7 mouse cellular contexts compared by ENCODE assay signal in the genomic region with DNA sequence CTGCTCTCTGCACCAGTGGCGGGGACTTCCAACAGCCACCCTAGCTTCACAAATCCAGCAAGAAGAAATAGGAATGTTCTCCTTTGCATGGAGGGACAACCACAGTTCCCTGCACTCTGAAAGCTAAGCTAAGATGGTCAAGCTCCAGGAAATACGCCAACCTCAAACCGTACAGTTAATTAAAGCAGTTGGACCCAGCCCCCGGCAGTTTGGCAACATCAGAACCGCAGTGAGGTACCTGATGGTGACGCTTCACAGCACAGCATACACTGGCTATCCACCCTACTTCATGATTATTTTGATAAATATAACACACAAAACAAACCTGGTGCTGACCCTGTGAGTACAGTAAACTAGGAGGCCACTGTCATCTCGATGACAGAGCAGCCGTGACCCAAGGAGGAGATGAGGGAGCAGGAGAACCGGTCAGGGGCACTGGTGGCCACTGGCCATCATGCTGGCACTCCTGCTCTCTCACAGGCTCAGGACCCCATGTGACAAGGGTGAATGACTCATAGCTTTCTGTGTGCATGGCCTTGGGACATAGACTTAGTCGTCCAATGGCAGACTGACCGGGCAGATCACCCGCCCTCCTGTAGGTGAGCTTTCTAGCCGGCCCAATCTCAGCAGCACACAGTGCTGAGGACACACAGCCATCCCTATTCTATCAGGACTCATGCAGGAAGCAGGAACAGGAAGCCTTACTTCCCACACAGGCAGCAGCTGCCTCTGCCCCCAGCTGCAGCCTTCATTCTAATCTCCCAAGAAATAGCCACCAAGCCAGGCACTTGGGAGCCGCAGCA. TPM values are rescaled to one million over a fixed set of nuclear protein-coding genes. Genes with fewer than 3 reads are reported as not detected.
DNase-seq lines count a peak whose midpoint lies in the region; ATAC-seq and TF ChIP-seq lines count a peak whose summit lies in the region.

No protein-coding gene starts in this region.

- H3K36me3 ChIP-seq in E14TG2a.4 (ENCODE audit: insufficient read depth, low read length): peaks cover 91% of the 10 kb centered on the region
- H3K36me3 ChIP-seq in forebrain, embryonic 14.5 days (ENCODE audit: control insufficient read depth, insufficient read depth, low read length): peaks cover 23% of the 10 kb centered on the region; the same call in 1 of the 2 replicates
- peaks cover 65% of the 10 kb centered on the region for H3K36me3 ChIP-seq in intestine, embryonic 14.5 days (ENCODE audit: control insufficient read depth, insufficient read depth, low read length)
- H3K36me3 ChIP-seq in lung, embryonic 16.5 days (ENCODE audit: control insufficient read depth, insufficient read depth, low read length): peaks cover 26% of the 10 kb centered on the region

- H3K27ac ChIP-seq in forebrain, embryonic 14.5 days (ENCODE audit: low read depth, low read length): peak overlapping the region; percentile 66; the same call in 1 of the 2 replicates
- peak overlapping the region; percentile 96 for H3K27ac ChIP-seq in intestine, embryonic 14.5 days (ENCODE audit: low read depth)
- peak overlapping the region; percentile 98 for H3K27ac ChIP-seq in lung, embryonic 16.5 days (ENCODE audit: low read length)

- H3K27me3 ChIP-seq in E14TG2a.4 (ENCODE audit: insufficient read depth, low read length): no peaks in the 10 kb centered on the region
- H3K27me3 ChIP-seq in forebrain, embryonic 14.5 days (replicated peaks; ENCODE audit: control insufficient read depth, insufficient read depth, low read length): no peaks in the 10 kb centered on the region
- H3K27me3 ChIP-seq in intestine, embryonic 14.5 days (replicated peaks; ENCODE audit: control insufficient read depth, insufficient read depth, low read length): no peaks in the 10 kb centered on the region
- H3K27me3 ChIP-seq in lung, embryonic 16.5 days (ENCODE audit: control insufficient read depth, insufficient read depth, low read depth, low read length): no peaks in the 10 kb centered on the region

- 85% methylated on average over 14 of the region's 14 CpGs for WGBS in forebrain, embryonic 14.5 days
- WGBS in intestine, embryonic 14.5 days: 66% methylated on average over 14 of the region's 14 CpGs
- WGBS in lung, embryonic 16.5 days: 63% methylated on average over 14 of the region's 14 CpGs

- peak; percentile 89 to 92 for DNase-seq in adrenal gland, adult (ENCODE audit: inconsistent age in 2 of 2, low spot score in 1 of 2)
- DNase-seq in forebrain, embryonic 14.5 days (ENCODE audit: low spot score): no peak
- no peak for DNase-seq in intestine, embryonic 14.5 days (ENCODE audit: low spot score)
- no peak for DNase-seq in thymus, postnatal 4 days
- DNase-seq in gastrocnemius, adult 8-10 months (ENCODE audit: low spot score in 2 of 2): no peak

- peaks cover 99% of the 10 kb centered on the region for H3K4me1 ChIP-seq in E14TG2a.4 (replicated peaks; ENCODE audit: low read depth, low read length)
- no peaks in the 10 kb centered on the region for H3K4me1 ChIP-seq in forebrain, embryonic 14.5 days (ENCODE audit: control insufficient read depth, insufficient read depth, low read length)
- H3K4me1 ChIP-seq in intestine, embryonic 14.5 days (replicated peaks; ENCODE audit: control insufficient read depth, insufficient read depth, low read length): peaks cover 45% of the 10 kb centered on the region
- H3K4me1 ChIP-seq in lung, embryonic 16.5 days (replicated peaks; ENCODE audit: control insufficient read depth, insufficient read depth, low read length): peaks cover 43% of the 10 kb centered on the region

- H3K4me2 ChIP-seq in forebrain, embryonic 14.5 days (ENCODE audit: low read length): no peak overlapping the region
- H3K4me2 ChIP-seq in intestine, embryonic 14.5 days (ENCODE audit: low read length): 0 out of 2 replicates have a peak overlapping the region, but pooled peaks have one; percentile 9
- no peak overlapping the region; the same call in 1 of the 2 replicates for H3K4me2 ChIP-seq in lung, embryonic 16.5 days (ENCODE audit: low read depth, low read length)

- H3K4me3 ChIP-seq in E14TG2a.4 (replicated peaks; ENCODE audit: low read length): peak overlapping the region; percentile 39
- H3K4me3 ChIP-seq in forebrain, embryonic 14.5 days (ENCODE audit: low read depth, low read length): no peak overlapping the region
- no peak overlapping the region for H3K4me3 ChIP-seq in intestine, embryonic 14.5 days (ENCODE audit: low read depth, low read length)
- no peak overlapping the region for H3K4me3 ChIP-seq in lung, embryonic 16.5 days (ENCODE audit: low read length)

- no peak for TF ChIP-seq CTCF in E14TG2a.4 (conservative IDR thresholded peaks at IDR 0.05; ENCODE audit: low read length)

- no peaks in the 10 kb centered on the region for H3K9me3 ChIP-seq in E14TG2a.4 (ENCODE audit: low read length)
- H3K9me3 ChIP-seq in forebrain, embryonic 14.5 days (replicated peaks; ENCODE audit: control insufficient read depth, low read length): no peaks in the 10 kb centered on the region
- H3K9me3 ChIP-seq in intestine, embryonic 14.5 days (ENCODE audit: control insufficient read depth, low read length): no peaks in the 10 kb centered on the region
- no peaks in the 10 kb centered on the region for H3K9me3 ChIP-seq in lung, embryonic 16.5 days (ENCODE audit: control insufficient read depth, low read length)

- ATAC-seq in forebrain, embryonic 14.5 days: no peak
- 0 out of 2 replicates have a peak, but pooled peaks have one; percentile 17 for ATAC-seq in intestine, embryonic 14.5 days (replicated peaks; ENCODE audit: low FRiP score, low TSS enrichment, low read depth)
- ATAC-seq in lung, embryonic 16.5 days (ENCODE audit: low read depth): 0 out of 2 replicates have a peak, but pooled peaks have one; percentile 3

- H3K9ac ChIP-seq in forebrain, embryonic 14.5 days (ENCODE audit: low read length): no peak overlapping the region
- H3K9ac ChIP-seq in intestine, embryonic 14.5 days (ENCODE audit: low read length): peak overlapping the region; percentile 11
- H3K9ac ChIP-seq in lung, embryonic 16.5 days (ENCODE audit: low read length): peak overlapping the region; percentile 52

RNA-seq across cellular contexts. Expression of gene Apol8, which starts 41.0 kb away (rescaled TPM):
- polyA plus RNA-seq in forebrain, embryonic 14.5 days (2014; fragmentation: Nextera tagmentation; extraction: Ambion mirVana): 0.06 TPM in 1 of 2 replicates, not detected in the other
- not detected in 2 replicates for polyA plus RNA-seq in intestine, embryonic 14.5 days (2014; fragmentation: Nextera tagmentation; extraction: Ambion mirVana)
- polyA plus RNA-seq in lung, embryonic 16.5 days (2015; fragmentation: Nextera tagmentation; extraction: Ambion mirVana): 0.10 and 0.20 TPM in 2 replicates
- total RNA-seq in gastrocnemius, adult 8-10 months (2022): under 1 TPM in 2 of 4 experiments, not detected in 2; 0.63 to 0.86 TPM

RNA-seq across cellular contexts. Expression of gene Myh9, which starts 44.2 kb away (rescaled TPM):
- 10.8 and 14.6 TPM in 2 replicates for polyA plus RNA-seq in forebrain, embryonic 14.5 days (2014; fragmentation: Nextera tagmentation; extraction: Ambion mirVana)
- polyA plus RNA-seq in intestine, embryonic 14.5 days (2014; fragmentation: Nextera tagmentation; extraction: Ambion mirVana): 67.9 and 72.2 TPM in 2 replicates
- polyA plus RNA-seq in lung, embryonic 16.5 days (2015; fragmentation: Nextera tagmentation; extraction: Ambion mirVana): 71.7 and 77.6 TPM in 2 replicates
- 10 to 100 TPM; 33.4 to 51.3 (median 39.4) TPM for total RNA-seq in gastrocnemius, adult 8-10 months (2022)

Comparison
In these comparisons a context has a peak if more than half of its experiments do, and no peak if none do; other contexts are left out.
1. DNase-seq: peak in adrenal gland, adult (2 of 2); none in forebrain, embryonic 14.5 days (single experiment), intestine, embryonic 14.5 days (single experiment), thymus, postnatal 4 days (single experiment) and gastrocnemius, adult 8-10 months (0 of 2).
2. Peak in every context shown above with its lines, with median percentiles within 50 percentile points of each other: H3K27ac ChIP-seq.